Mouse (Mus musculus): ENCODE measurements around the gene Lemd1.

Lemd1 gene

GRCm38 (mm10) chr1:132200562-132201510 is 9.6 kb downstream of the Lemd1 start:
- intact Hi-C loops (cut with DNase I), result no loop called here

- intact Hi-C loops (cut with DNase I), result no loop called here
These were observed 10.3 kb downstream of the Lemd1 start for GRCm38 (mm10) chr1:132201511-132201860.

- intact Hi-C loops (cut with DNase I), result no loop called here
These were observed 10.7 kb downstream of the Lemd1 start for GRCm38 (mm10) chr1:132201936-132202335.

- intact Hi-C loops (cut with DNase I), result no loop called here
These were observed 11.5 kb downstream of the Lemd1 start for GRCm38 (mm10) chr1:132202771-132203170.

- intact Hi-C loops (cut with DNase I), result loop anchor here (5.0 kb wide), 2 partner anchors 49 to 151 kb away; no protein-coding TSS in a partner anchor
These were observed 14.7 kb downstream of the Lemd1 start for GRCm38 (mm10) chr1:132205958-132206357.

- intact Hi-C loops (cut with DNase I), result loop anchor here (5.0 kb wide), 2 partner anchors 50 to 150 kb away; no protein-coding TSS in a partner anchor
These were observed 15.6 kb downstream of the Lemd1 start for GRCm38 (mm10) chr1:132206828-132207227.

GRCm38 (mm10) chr1:132208154-132208553 is 16.9 kb downstream of the Lemd1 start:
- intact Hi-C loops (cut with DNase I), result loop anchor here (5.0 kb wide), 2 partner anchors 51 to 149 kb away; no protein-coding TSS in a partner anchor

- intact Hi-C loops (cut with DNase I), result loop anchor here (5.0 kb wide), 2 partner anchors 52 to 148 kb away; no protein-coding TSS in a partner anchor
These were observed 18.2 kb downstream of the Lemd1 start for GRCm38 (mm10) chr1:132209400-132209799.

- intact Hi-C loops (cut with DNase I), result loop anchor here (2.0 kb wide), 1 partner anchor 44 kb away; no protein-coding TSS in a partner anchor
These were observed 19.7 kb downstream of the Lemd1 start for GRCm38 (mm10) chr1:132210922-132211321.

GRCm38 (mm10) chr1:132211672-132212071 is 20.4 kb downstream of the Lemd1 start:
- intact Hi-C loops (cut with DNase I), result loop anchor here (2.0 kb wide), 1 partner anchor 45 kb away; no protein-coding TSS in a partner anchor

- intact Hi-C loops (cut with DNase I), result no loop called here
These were observed 21.0 kb downstream of the Lemd1 start for GRCm38 (mm10) chr1:132212218-132212617.

GRCm38 (mm10) chr1:132213076-132213475 is 21.8 kb downstream of the Lemd1 start:
- intact Hi-C loops (cut with DNase I), result no loop called here

GRCm38 (mm10) chr1:132216276-132216675 is 25.0 kb downstream of the Lemd1 start:
- intact Hi-C loops (cut with DNase I), result no loop called here

GRCm38 (mm10) chr1:132221627-132222026 is 30.4 kb downstream of the Lemd1 start:
- intact Hi-C loops (cut with DNase I), result no loop called here

- intact Hi-C loops (cut with DNase I), result no loop called here
These were observed 30.9 kb downstream of the Lemd1 start for GRCm38 (mm10) chr1:132222166-132222565.

GRCm38 (mm10) chr1:132226297-132227080 is 35.3 kb downstream of the Lemd1 start:
- intact Hi-C loops (cut with DNase I), result no loop called here

GRCm38 (mm10) chr1:132229667-132230066 is 38.4 kb downstream of the Lemd1 start, which contains the start of gene Gm10188:
Gm10188 (minus strand) TSS chr1:132229767.
- intact Hi-C loops (cut with DNase I), result no loop called here

- intact Hi-C loops (cut with DNase I), result no loop called here
These were observed 40.4 kb downstream of the Lemd1 start for GRCm38 (mm10) chr1:132231470-132232274.

- intact Hi-C loops (cut with DNase I), result no loop called here
These were observed 42.3 kb downstream of the Lemd1 start for GRCm38 (mm10) chr1:132233566-132233965.

GRCm38 (mm10) chr1:132234757-132235273 is 43.6 kb downstream of the Lemd1 start:
- intact Hi-C loops (cut with DNase I), result loop anchor here (5.0 kb wide), 1 partner anchor 122 kb away; no protein-coding TSS in a partner anchor

Measured in adrenal gland (tissue).